Mouse (Mus musculus) kidney, embryonic 14.5 days (tissue): ENCODE measurements at regions not wholly inside any gene's neighbourhood (a gene's known extent, or its start where the extent isn't known, plus 50 kb on each side); places are given as distances from the start of the nearest gene placed in this dataset.

Experiments
- ATAC-seq: fragments of 200-750 bp; cut with Nextera tagmentation; 2 replicates; pipeline ENCODE4 v1.8.0; 2017; ENCODE audit warnings: moderate number of reproducible peaks, mild to moderate bottlenecking, moderate TSS enrichment, moderate library complexity; ENCODE audit not compliant: low FRiP score, low TSS enrichment
- H3K27ac ChIP-seq: fragments of 300-500 bp; sonication (generic); 2 replicates; pipeline ENCODE4 v1.5.1; 2014; ENCODE audit warnings: low read depth, mild to moderate bottlenecking, low read length, moderate library complexity, mixed read lengths
- H3K27me3 ChIP-seq: fragments of 300-500 bp; sonication (generic); 2 replicates; pipeline ENCODE4 v1.6.1; 2014; ENCODE audit warnings: mild to moderate bottlenecking, low read length; ENCODE audit not compliant: control insufficient read depth, insufficient read depth
- H3K36me3 ChIP-seq: fragments of 300-500 bp; sonication (generic); 2 replicates; pipeline ENCODE4 v1.6.1; 2014; ENCODE audit warnings: low read length, mixed read lengths; ENCODE audit not compliant: control insufficient read depth, insufficient read depth
- H3K4me1 ChIP-seq: fragments of 300-500 bp; sonication (generic); 2 replicates; pipeline ENCODE4 v1.6.1; 2014; ENCODE audit warnings: low read length, mixed read lengths; ENCODE audit not compliant: control insufficient read depth, insufficient read depth
- H3K4me2 ChIP-seq: fragments of 300-500 bp; sonication (generic); replicated peaks from 2 replicates; pipeline ENCODE4 v1.6.1; 2014; ENCODE audit warnings: low read depth, mild to moderate bottlenecking, low read length
- H3K4me3 ChIP-seq: fragments of 300-500 bp; sonication (generic); 2 replicates; pipeline ENCODE4 v1.5.1; 2014; ENCODE audit warnings: mild to moderate bottlenecking, low read length
- H3K9ac ChIP-seq: fragments of 300-500 bp; sonication (generic); 2 replicates; pipeline ENCODE4 v1.6.1; 2014; ENCODE audit warnings: low read depth, mild to moderate bottlenecking, low read length, moderate library complexity
- H3K9me3 ChIP-seq: fragments of 300-500 bp; sonication (generic); 2 replicates; pipeline ENCODE4 v1.6.1; 2016; ENCODE audit warnings: low read length; ENCODE audit not compliant: control insufficient read depth
- WGBS: fragments of 180-500 bp; shearing (Covaris S2); extraction: QIAGEN DNeasy Blood & Tissue Kit; methylation state at CpG from one replicate; pipeline ENCODE4 v1.1.7; 2014; 5-methylcytosine and 5-hydroxymethylcytosine counted together

- no peaks in the 10 kb centered on the region for H3K4me1 ChIP-seq
- H3K27ac ChIP-seq = no peak overlapping the region
- no peaks in the 10 kb centered on the region for H3K9me3 ChIP-seq
- H3K4me3 ChIP-seq = no peak overlapping the region
- no peaks in the 10 kb centered on the region for H3K27me3 ChIP-seq
- H3K4me2 ChIP-seq = no peak overlapping the region
- no peak overlapping the region for H3K9ac ChIP-seq
- ATAC-seq = no peak
- H3K36me3 ChIP-seq = no peaks in the 10 kb centered on the region
Observed at GRCm38 (mm10) chr1:193764103-193764502, 394.0 kb upstream of the Camk1g start.

GRCm38 (mm10) chr1:193751819-193752251, 381.7 kb upstream of the Camk1g start:
- Histone ChIP-seq H3K4me1 (no peaks in the 10 kb centered on the region), H3K9me3 (no peaks in the 10 kb centered on the region), H3K27ac (no peak overlapping the region), H3K9ac (no peak overlapping the region), H3K4me2 (no peak overlapping the region), H3K36me3 (no peaks in the 10 kb centered on the region), H3K27me3 (no peaks in the 10 kb centered on the region), H3K4me3 (no peak overlapping the region)
- WGBS = 33% methylated on average over 4 of the region's 4 CpGs
- no peak for ATAC-seq

- 72% methylated on average over 4 of the region's 4 CpGs for WGBS
- no peaks in the 10 kb centered on the region for H3K36me3 ChIP-seq
- no peaks in the 10 kb centered on the region for H3K9me3 ChIP-seq
- no peaks in the 10 kb centered on the region for H3K4me1 ChIP-seq
- no peak overlapping the region for H3K9ac ChIP-seq
- H3K27ac ChIP-seq = no peak overlapping the region
- no peak overlapping the region for H3K4me3 ChIP-seq
- no peak for ATAC-seq
- H3K27me3 ChIP-seq = no peaks in the 10 kb centered on the region
- no peak overlapping the region for H3K4me2 ChIP-seq
Observed at GRCm38 (mm10) chr1:193750929-193751328, 380.8 kb upstream of the Camk1g start.

- Histone ChIP-seq H3K9me3 (no peaks in the 10 kb centered on the region), H3K27me3 (no peaks in the 10 kb centered on the region), H3K4me1 (no peaks in the 10 kb centered on the region), H3K36me3 (no peaks in the 10 kb centered on the region), H3K4me3 (no peak overlapping the region), H3K27ac (no peak overlapping the region), H3K4me2 (no peak overlapping the region), H3K9ac (no peak overlapping the region)
- WGBS = 62% methylated on average over 6 of the region's 6 CpGs
- no peak for ATAC-seq
Observed at GRCm38 (mm10) chr1:193747426-193747960, 377.4 kb upstream of the Camk1g start.

GRCm38 (mm10) chr1:193742688-193743087, 372.6 kb upstream of the Camk1g start:
- H3K9me3 ChIP-seq = no peaks in the 10 kb centered on the region
- H3K36me3 ChIP-seq = no peaks in the 10 kb centered on the region
- WGBS = 93% methylated on average over 2 of the region's 2 CpGs
- no peak overlapping the region for H3K9ac ChIP-seq
- no peaks in the 10 kb centered on the region for H3K4me1 ChIP-seq
- no peak overlapping the region for H3K27ac ChIP-seq
- no peak for ATAC-seq
- H3K4me3 ChIP-seq = no peak overlapping the region
- H3K4me2 ChIP-seq = no peak overlapping the region
- H3K27me3 ChIP-seq = no peaks in the 10 kb centered on the region

- WGBS = 61% methylated on average over 6 of the region's 6 CpGs
- Histone ChIP-seq H3K9me3 (no peaks in the 10 kb centered on the region), H3K27me3 (no peaks in the 10 kb centered on the region), H3K4me3 (no peak overlapping the region), H3K27ac (no peak overlapping the region), H3K9ac (no peak overlapping the region), H3K4me1 (no peaks in the 10 kb centered on the region), H3K4me2 (no peak overlapping the region), H3K36me3 (no peaks in the 10 kb centered on the region)
- no peak for ATAC-seq
Observed at GRCm38 (mm10) chr1:193738821-193739220, 368.7 kb upstream of the Camk1g start.

- H3K4me2 ChIP-seq = no peak overlapping the region
- WGBS = 85% methylated on average over 1 of the region's 1 CpGs
- no peaks in the 10 kb centered on the region for H3K9me3 ChIP-seq
- no peaks in the 10 kb centered on the region for H3K27me3 ChIP-seq
- no peak overlapping the region for H3K9ac ChIP-seq
- H3K4me3 ChIP-seq = no peak overlapping the region
- no peak overlapping the region for H3K27ac ChIP-seq
- H3K4me1 ChIP-seq = no peaks in the 10 kb centered on the region
- no peaks in the 10 kb centered on the region for H3K36me3 ChIP-seq
- ATAC-seq = no peak
Observed at GRCm38 (mm10) chr1:193735949-193736518, 365.9 kb upstream of the Camk1g start.

GRCm38 (mm10) chr1:193734014-193734763, 364.1 kb upstream of the Camk1g start:
- Histone ChIP-seq H3K27me3 (no peaks in the 10 kb centered on the region), H3K9ac (no peak overlapping the region), H3K4me1 (no peaks in the 10 kb centered on the region), H3K36me3 (no peaks in the 10 kb centered on the region), H3K27ac (no peak overlapping the region), H3K4me2 (no peak overlapping the region), H3K9me3 (no peaks in the 10 kb centered on the region), H3K4me3 (no peak overlapping the region)
- WGBS = 62% methylated on average over 4 of the region's 4 CpGs
- ATAC-seq = no peak

- no peaks in the 10 kb centered on the region for H3K36me3 ChIP-seq
- H3K27me3 ChIP-seq = no peaks in the 10 kb centered on the region
- no peak for ATAC-seq
- no peak overlapping the region for H3K4me3 ChIP-seq
- H3K4me2 ChIP-seq = no peak overlapping the region
- H3K9ac ChIP-seq = no peak overlapping the region
- no peak overlapping the region for H3K27ac ChIP-seq
- WGBS = 13% methylated on average over 5 of the region's 5 CpGs
- no peaks in the 10 kb centered on the region for H3K9me3 ChIP-seq
- H3K4me1 ChIP-seq = no peaks in the 10 kb centered on the region
Observed at GRCm38 (mm10) chr1:193733402-193733801, 363.3 kb upstream of the Camk1g start.
